Mouse (Mus musculus): ENCODE measurements around the gene Lyg2. TPM values are rescaled to one million over a fixed set of nuclear protein-coding genes. Genes with fewer than 3 reads are reported as not detected.
A peak's percentile ranks its signal among the peaks of the same experiment; 100 is the strongest.

Gene Lyg2
- polyA plus RNA-seq, 1 experiment: not detected

DNA sequence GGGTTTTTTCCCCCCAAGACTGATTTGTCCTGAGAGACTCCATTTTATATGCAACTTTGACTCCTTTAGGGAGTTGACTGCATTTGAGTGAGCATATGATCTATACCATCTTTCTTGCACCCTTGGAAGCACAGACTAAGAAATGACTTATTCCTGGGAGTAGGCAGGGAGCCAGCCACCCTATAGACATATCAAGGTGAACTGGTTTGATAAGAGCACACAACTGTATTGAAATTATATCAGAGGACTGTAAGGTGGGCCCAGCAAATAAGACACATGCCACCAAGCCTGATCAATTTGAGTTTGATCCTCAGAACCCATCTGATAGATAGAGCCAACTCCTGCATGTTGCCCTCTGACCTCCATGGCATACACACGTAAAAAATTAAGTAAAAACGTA, 46.9 kb downstream of the Lyg2 start:
- DNase-seq: no peak
- no peaks in the 10 kb centered on the region for H3K27me3 ChIP-seq (replicated peaks; ENCODE audit: control insufficient read depth, insufficient read depth, low read length)

DNA sequence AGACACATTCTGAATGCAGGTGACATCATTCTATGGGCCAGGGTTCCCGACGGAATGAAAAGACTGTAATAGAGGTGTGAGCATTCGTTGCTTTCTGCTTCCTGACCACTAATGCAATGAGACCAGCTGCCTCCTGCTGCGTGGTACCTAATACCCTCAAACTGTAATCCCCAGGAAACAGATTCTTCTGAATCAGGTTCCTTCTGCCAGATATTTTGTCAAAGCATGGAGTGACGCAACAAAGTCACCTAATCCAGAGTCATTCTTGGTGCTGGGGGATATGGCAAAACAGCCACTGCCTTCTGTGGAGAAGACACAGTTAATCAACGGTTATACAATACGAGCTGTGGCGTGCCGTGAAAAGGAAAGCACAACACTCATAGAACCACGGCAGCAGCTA, 47.7 kb downstream of the Lyg2 start:
- Histone ChIP-seq H3K36me3 (ENCODE audit: control insufficient read depth, insufficient read depth, low read length) (no peaks in the 10 kb centered on the region), H3K4me3 (ENCODE audit: insufficient read depth, low read depth, low read length) (no peak overlapping the region), H3K27ac (ENCODE audit: insufficient read depth, low read depth, low read length) (no peak overlapping the region), H3K4me1 (ENCODE audit: control insufficient read depth, insufficient read depth, low read length) (peaks cover 7% of the 10 kb centered on the region; the same call in 1 of the 2 replicates), H3K27me3 (replicated peaks; ENCODE audit: control insufficient read depth, insufficient read depth, low read length) (no peaks in the 10 kb centered on the region)
- DNase-seq: no peak
- TF ChIP-seq POLR2A (IDR thresholded peaks at IDR 0.05; ENCODE audit: low read depth, low read length) (no peak), CTCF (conservative IDR thresholded peaks at IDR 0.05; ENCODE audit: insufficient read depth, insufficient read length, low read depth, low read length) (no peak)
- 61% methylated on average over 10 of the region's 10 CpGs for WGBS

More for the DNA sequence above, 46.9 kb downstream of the Lyg2 start:
- no peak for TF ChIP-seq POLR2A (IDR thresholded peaks at IDR 0.05; ENCODE audit: low read depth, low read length)
- no peak for TF ChIP-seq CTCF (conservative IDR thresholded peaks at IDR 0.05; ENCODE audit: insufficient read depth, insufficient read length, low read depth, low read length)
- 65% methylated on average over 2 of the region's 2 CpGs for WGBS
- H3K27ac ChIP-seq (ENCODE audit: insufficient read depth, low read depth, low read length): no peak overlapping the region
- peaks cover 7% of the 10 kb centered on the region; the same call in 1 of the 2 replicates for H3K4me1 ChIP-seq (ENCODE audit: control insufficient read depth, insufficient read depth, low read length)
- no peak overlapping the region for H3K4me3 ChIP-seq (ENCODE audit: insufficient read depth, low read depth, low read length)
- H3K36me3 ChIP-seq (ENCODE audit: control insufficient read depth, insufficient read depth, low read length): no peaks in the 10 kb centered on the region

DNA sequence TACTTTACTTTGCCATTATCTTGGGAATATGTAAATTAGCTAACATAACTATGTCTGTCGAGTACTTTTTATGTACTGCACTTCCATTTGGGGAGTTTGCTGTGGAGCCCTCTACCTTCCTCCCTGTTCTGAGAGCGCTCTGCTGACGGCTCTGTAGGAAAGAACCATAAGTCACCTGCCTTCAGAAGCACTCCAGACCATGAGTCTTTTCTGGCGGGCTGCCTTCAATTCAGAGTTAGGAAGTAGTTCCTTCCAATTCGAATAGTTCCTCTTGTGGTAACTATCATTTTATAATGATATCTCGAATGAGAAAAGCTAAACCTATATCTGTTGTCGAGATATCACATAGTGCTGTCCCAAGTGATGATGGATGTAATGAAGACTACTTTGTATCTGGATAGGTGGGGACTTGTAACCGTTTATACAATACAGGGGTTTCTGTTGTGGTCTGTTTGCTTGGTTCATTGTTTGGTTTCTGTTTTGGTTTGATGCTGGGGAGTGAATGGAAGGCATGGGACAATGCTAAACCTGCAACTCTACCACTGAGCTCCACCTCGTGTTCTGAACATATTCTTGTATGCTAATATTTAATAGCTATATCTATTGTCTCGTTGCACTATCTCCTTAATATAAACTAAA, 48.5 kb downstream of the Lyg2 start:
- DNase-seq: no peak
- no peaks in the 10 kb centered on the region for H3K27me3 ChIP-seq (replicated peaks; ENCODE audit: control insufficient read depth, insufficient read depth, low read length)
- no peaks in the 10 kb centered on the region for H3K36me3 ChIP-seq (ENCODE audit: control insufficient read depth, insufficient read depth, low read length)
- WGBS: 68% methylated on average over 10 of the region's 10 CpGs
- H3K27ac ChIP-seq (ENCODE audit: insufficient read depth, low read depth, low read length): no peak overlapping the region
- peaks cover 7% of the 10 kb centered on the region; the same call in 1 of the 2 replicates for H3K4me1 ChIP-seq (ENCODE audit: control insufficient read depth, insufficient read depth, low read length)
- no peak for TF ChIP-seq POLR2A (IDR thresholded peaks at IDR 0.05; ENCODE audit: low read depth, low read length)
- no peak for TF ChIP-seq CTCF (conservative IDR thresholded peaks at IDR 0.05; ENCODE audit: insufficient read depth, insufficient read length, low read depth, low read length)
- no peak overlapping the region for H3K4me3 ChIP-seq (ENCODE audit: insufficient read depth, low read depth, low read length)

DNA sequence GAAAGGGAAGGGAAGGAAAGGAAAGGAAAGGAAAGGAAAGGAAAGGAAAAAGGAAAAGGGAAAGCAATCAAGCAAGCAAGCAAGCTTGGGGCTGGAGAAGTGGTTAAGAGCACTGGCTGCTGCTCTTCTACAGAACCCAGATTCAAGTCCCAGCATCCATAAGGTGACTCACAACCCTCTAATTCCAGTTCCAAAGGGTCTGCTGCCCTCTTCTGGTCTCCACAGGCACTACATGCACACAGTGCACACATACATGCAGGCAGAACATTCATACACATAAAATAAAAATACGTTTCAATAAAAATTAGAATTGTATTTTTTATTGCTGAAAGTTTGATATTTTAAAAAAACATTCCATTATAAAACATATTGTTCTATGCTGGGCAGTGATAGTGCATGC, 49.2 kb downstream of the Lyg2 start:
- Histone ChIP-seq H3K27ac (ENCODE audit: insufficient read depth, low read depth, low read length) (no peak overlapping the region), H3K36me3 (ENCODE audit: control insufficient read depth, insufficient read depth, low read length) (no peaks in the 10 kb centered on the region), H3K27me3 (replicated peaks; ENCODE audit: control insufficient read depth, insufficient read depth, low read length) (no peaks in the 10 kb centered on the region), H3K4me1 (ENCODE audit: control insufficient read depth, insufficient read depth, low read length) (peaks cover 3% of the 10 kb centered on the region; the same call in 1 of the 2 replicates), H3K4me3 (ENCODE audit: insufficient read depth, low read depth, low read length) (no peak overlapping the region)
- 88% methylated on average over 1 of the region's 1 CpGs for WGBS
- DNase-seq: peak; percentile 69
- TF ChIP-seq CTCF (conservative IDR thresholded peaks at IDR 0.05; ENCODE audit: insufficient read depth, insufficient read length, low read depth, low read length): peak; percentile 81
- no peak for TF ChIP-seq POLR2A (IDR thresholded peaks at IDR 0.05; ENCODE audit: low read depth, low read length)

DNA sequence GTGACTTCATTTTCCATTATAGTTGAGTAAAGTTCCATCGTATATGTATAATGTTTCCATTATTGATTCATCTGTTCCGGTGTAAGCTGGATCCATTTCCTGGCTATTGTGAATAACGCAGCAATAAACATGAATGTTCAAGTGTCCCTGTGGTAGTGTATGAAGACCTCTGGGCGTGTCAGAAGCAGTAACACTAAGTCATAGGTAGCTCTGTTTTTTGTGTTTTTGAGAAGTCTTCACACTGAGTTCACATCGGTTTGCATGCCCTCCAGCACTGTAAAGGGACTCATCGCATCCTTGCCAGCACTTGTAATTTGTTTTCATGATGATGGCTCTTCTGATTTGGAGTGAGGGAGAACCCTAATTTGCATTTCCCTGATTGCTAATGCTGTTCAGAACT, 50.0 kb downstream of the Lyg2 start, which contains the start of gene Tsga10:
Gene Tsga10, minus strand, starts transcription at position 144 of the 400 bp plus-strand sequence.
- Histone ChIP-seq H3K4me3 (ENCODE audit: insufficient read depth, low read depth, low read length) (peak within 1 kb of the TSS; percentile 62), H3K36me3 (ENCODE audit: control insufficient read depth, insufficient read depth, low read length) (no peaks in the 10 kb centered on the region), H3K27me3 (replicated peaks; ENCODE audit: control insufficient read depth, insufficient read depth, low read length) (no peaks in the 10 kb centered on the region), H3K4me1 (ENCODE audit: control insufficient read depth, insufficient read depth, low read length) (no peaks in the 10 kb centered on the region; the same call in 1 of the 2 replicates), H3K27ac (ENCODE audit: insufficient read depth, low read depth, low read length) (peak within 1 kb of the TSS; percentile 52)
- WGBS: 85% methylated on average over 6 of the region's 6 CpGs
- no peak for DNase-seq
- TF ChIP-seq CTCF (conservative IDR thresholded peaks at IDR 0.05; ENCODE audit: insufficient read depth, insufficient read length, low read depth, low read length) (no peak), POLR2A (IDR thresholded peaks at IDR 0.05; ENCODE audit: low read depth, low read length) (no peak)

DNA sequence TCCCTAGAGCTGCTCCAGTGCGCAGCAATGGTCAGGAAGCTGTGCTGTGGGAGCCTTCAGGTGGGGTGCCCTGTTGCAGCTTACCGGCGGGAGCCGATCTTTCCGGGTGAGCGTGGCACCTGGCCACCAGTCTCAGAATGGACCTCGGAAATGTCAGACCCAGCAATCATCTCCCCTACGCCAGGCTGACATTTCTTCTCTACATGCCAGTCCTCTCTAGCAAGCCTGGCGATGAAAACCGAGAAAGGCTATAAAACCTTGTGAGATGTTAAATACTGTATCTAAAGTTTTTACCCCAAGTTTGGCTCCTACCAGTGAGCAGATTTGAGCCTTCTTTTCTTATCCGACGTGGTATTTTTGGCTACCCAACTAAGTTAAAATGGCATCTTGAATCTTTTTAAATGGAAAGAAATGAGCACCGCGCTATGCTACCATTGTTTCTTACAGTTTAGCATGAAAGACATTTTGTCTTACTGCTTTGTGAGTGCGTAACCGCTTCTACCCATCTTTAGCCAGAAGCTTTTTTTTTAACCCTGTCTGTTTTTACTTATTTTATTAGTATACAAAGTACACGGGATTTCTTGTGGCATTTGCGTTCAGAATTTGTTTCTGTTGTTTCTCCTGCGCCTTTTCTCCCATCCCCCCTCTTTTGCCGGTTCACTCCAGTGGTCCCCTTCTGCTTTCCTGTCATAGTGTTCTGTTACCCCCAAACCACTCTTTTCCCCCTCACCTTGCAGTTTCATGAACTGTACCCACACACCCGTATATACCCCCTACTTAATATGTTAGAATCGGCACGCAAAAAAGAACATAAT, 50.7 kb downstream of the Lyg2 start:
- H3K4me3 ChIP-seq (ENCODE audit: insufficient read depth, low read depth, low read length): peak overlapping the region; percentile 62
- H3K36me3 ChIP-seq (ENCODE audit: control insufficient read depth, insufficient read depth, low read length): no peaks in the 10 kb centered on the region
- no peaks in the 10 kb centered on the region for H3K27me3 ChIP-seq (replicated peaks; ENCODE audit: control insufficient read depth, insufficient read depth, low read length)
- TF ChIP-seq CTCF (conservative IDR thresholded peaks at IDR 0.05; ENCODE audit: insufficient read depth, insufficient read length, low read depth, low read length) (no peak), POLR2A (IDR thresholded peaks at IDR 0.05; ENCODE audit: low read depth, low read length) (no peak)
- H3K4me1 ChIP-seq (ENCODE audit: control insufficient read depth, insufficient read depth, low read length): no peaks in the 10 kb centered on the region; the same call in 1 of the 2 replicates
- no peak for DNase-seq
- 10% methylated on average over 23 of the region's 23 CpGs for WGBS
- H3K27ac ChIP-seq (ENCODE audit: insufficient read depth, low read depth, low read length): peak overlapping the region; percentile 52

Measured in kidney, adult 2 months (tissue).